Mouse (Mus musculus) forebrain, embryonic 16.5 days (tissue): ENCODE results near the gene Acot3. TPM values are rescaled to one million over a fixed set of nuclear protein-coding genes. Genes with fewer than 3 reads are reported as not detected.
A peak's percentile ranks its signal among the peaks of the same experiment; 100 is the strongest.
"Not testable (repeated sequence)": the region's sequence is repeated elsewhere in the genome, so short reads cannot be mapped to it uniquely, and the experiment has no call there.

Experiments
- ATAC-seq: fragments of 200-750 bp; cut with Nextera tagmentation; 2 replicates; pipeline ENCODE4 v1.8.0; 2017; ENCODE audit warnings: mild to moderate bottlenecking, moderate library complexity
- H3K27ac ChIP-seq: fragments of 300-500 bp; sonication (generic); 2 replicates; pipeline ENCODE4 v1.5.1; 2014; ENCODE audit warnings: low read length, control low read depth
- H3K27me3 ChIP-seq: fragments of 300-500 bp; sonication (generic); replicated peaks from 2 replicates; pipeline ENCODE4 v1.6.1; 2014; ENCODE audit warnings: low read length; ENCODE audit not compliant: control insufficient read depth, insufficient read depth
- H3K36me3 ChIP-seq: fragments of 300-500 bp; sonication (generic); 2 replicates; pipeline ENCODE4 v1.6.1; 2014; ENCODE audit not compliant: control insufficient read depth, insufficient read depth
- H3K4me1 ChIP-seq: fragments of 300-500 bp; sonication (generic); replicated peaks from 2 replicates; pipeline ENCODE4 v1.6.1; 2014; ENCODE audit warnings: low read length; ENCODE audit not compliant: control insufficient read depth, insufficient read depth
- H3K4me2 ChIP-seq: fragments of 300-500 bp; sonication (generic); 2 replicates; pipeline ENCODE4 v1.6.1; 2014; ENCODE audit warnings: mild to moderate bottlenecking, low read length, control low read depth
- H3K4me3 ChIP-seq: fragments of 300-500 bp; sonication (generic); replicated peaks from 2 replicates; pipeline ENCODE4 v1.5.1; 2014; ENCODE audit warnings: mild to moderate bottlenecking, low read length, control low read depth
- H3K9ac ChIP-seq: fragments of 300-500 bp; sonication (generic); replicated peaks from 2 replicates; pipeline ENCODE4 v1.6.1; 2014; ENCODE audit warnings: low read depth, low read length, control low read depth
- H3K9me3 ChIP-seq: fragments of 300-500 bp; sonication (generic); 2 replicates; pipeline ENCODE4 v1.6.1; 2016; ENCODE audit warnings: low read length; ENCODE audit not compliant: control insufficient read depth
- WGBS: fragments of 180-500 bp; shearing (Covaris S2); extraction: QIAGEN DNeasy Blood & Tissue Kit; methylation state at CpG from one replicate; pipeline ENCODE4 v1.1.7; 2014; 5-methylcytosine and 5-hydroxymethylcytosine counted together
- polyA plus RNA-seq: library from polyadenylated mRNA; unstranded; fragments of >200 nt; fragmentation: Nextera tagmentation; extraction: Ambion mirVana; gene quantifications from 2 replicates; pipeline ENCODE4 v1.2.1, GENCODE M21; 2015

Gene Acot3
- polyA plus RNA-seq, 1 experiment from 2014 or later, result 1.1 TPM

- no peaks in the 10 kb centered on the region for H3K36me3 ChIP-seq
- no peak overlapping the region for H3K4me2 ChIP-seq
- WGBS, result 32% methylated on average over 2 of the region's 2 CpGs
- ATAC-seq, result no peak
- no peaks in the 10 kb centered on the region for H3K4me1 ChIP-seq
- no peak overlapping the region for H3K4me3 ChIP-seq
- no peak overlapping the region for H3K9ac ChIP-seq
- H3K9me3 ChIP-seq, result no peaks in the 10 kb centered on the region
- H3K27ac ChIP-seq, result no peak overlapping the region
- H3K27me3 ChIP-seq, result no peaks in the 10 kb centered on the region
Observed at GRCm38 (mm10) chr12:84060946-84061345, 9.0 kb downstream of the Acot3 start.

- no peak overlapping the region for H3K9ac ChIP-seq
- H3K9me3 ChIP-seq, result no peaks in the 10 kb centered on the region
- H3K27me3 ChIP-seq, result no peaks in the 10 kb centered on the region
- H3K4me3 ChIP-seq, result no peak overlapping the region
- no peaks in the 10 kb centered on the region for H3K36me3 ChIP-seq
- no peaks in the 10 kb centered on the region for H3K4me1 ChIP-seq
- no peak for ATAC-seq
- no peak overlapping the region for H3K4me2 ChIP-seq
- no peak overlapping the region for H3K27ac ChIP-seq
- 95% methylated on average over 20 of the region's 20 CpGs for WGBS
Observed at GRCm38 (mm10) chr12:84062336-84062735, 10.4 kb downstream of the Acot3 start.

GRCm38 (mm10) chr12:84063228-84063627 is 11.3 kb downstream of the Acot3 start:
- H3K4me2 ChIP-seq, result no peak overlapping the region
- no peak overlapping the region for H3K9ac ChIP-seq
- no peak overlapping the region for H3K4me3 ChIP-seq
- H3K27ac ChIP-seq, result no peak overlapping the region
- H3K4me1 ChIP-seq, result no peaks in the 10 kb centered on the region
- no peak for ATAC-seq
- no peaks in the 10 kb centered on the region for H3K36me3 ChIP-seq
- WGBS, result 75% methylated on average over 5 of the region's 5 CpGs
- no peaks in the 10 kb centered on the region for H3K9me3 ChIP-seq
- peaks cover under 1% of the 10 kb centered on the region; the same call in 1 of the 2 replicates for H3K27me3 ChIP-seq

- 89% methylated on average over 2 of the region's 2 CpGs for WGBS
Observed at GRCm38 (mm10) chr12:84063833-84064232, 11.9 kb downstream of the Acot3 start.

GRCm38 (mm10) chr12:84064621-84065020 is 12.7 kb downstream of the Acot3 start:
- H3K36me3 ChIP-seq, result no peaks in the 10 kb centered on the region
- H3K4me1 ChIP-seq, result no peaks in the 10 kb centered on the region
- 74% methylated on average over 8 of the region's 8 CpGs for WGBS

More at GRCm38 (mm10) chr12:84063833-84064232, 11.9 kb downstream of the Acot3 start:
- Histone ChIP-seq H3K4me3 (no peak overlapping the region), H3K4me1 (no peaks in the 10 kb centered on the region), H3K9ac (no peak overlapping the region), H3K4me2 (no peak overlapping the region), H3K36me3 (no peaks in the 10 kb centered on the region), H3K27ac (no peak overlapping the region), H3K27me3 (peaks cover 6% of the 10 kb centered on the region), H3K9me3 (no peaks in the 10 kb centered on the region)
- ATAC-seq, result no peak

GRCm38 (mm10) chr12:84067752-84068151 is 15.8 kb downstream of the Acot3 start:
- Histone ChIP-seq H3K27me3 (peaks cover 11% of the 10 kb centered on the region), H3K9ac (no peak overlapping the region), H3K27ac (no peak overlapping the region), H3K9me3 (no peaks in the 10 kb centered on the region), H3K4me2 (no peak overlapping the region), H3K4me1 (no peaks in the 10 kb centered on the region), H3K4me3 (no peak overlapping the region), H3K36me3 (no peaks in the 10 kb centered on the region)
- no peak for ATAC-seq
- 86% methylated on average over 4 of the region's 4 CpGs for WGBS

More at GRCm38 (mm10) chr12:84064621-84065020, 12.7 kb downstream of the Acot3 start:
- Histone ChIP-seq H3K4me2 (no peak overlapping the region), H3K9ac (no peak overlapping the region), H3K27me3 (peaks cover 11% of the 10 kb centered on the region), H3K27ac (no peak overlapping the region), H3K4me3 (no peak overlapping the region), H3K9me3 (no peaks in the 10 kb centered on the region)
- no peak for ATAC-seq

- Histone ChIP-seq H3K36me3 (no peaks in the 10 kb centered on the region), H3K27me3 (peaks cover 11% of the 10 kb centered on the region), H3K9ac (no peak overlapping the region), H3K9me3 (no peaks in the 10 kb centered on the region), H3K4me1 (no peaks in the 10 kb centered on the region), H3K27ac (no peak overlapping the region), H3K4me2 (no peak overlapping the region), H3K4me3 (no peak overlapping the region)
- 50% methylated on average over 8 of the region's 8 CpGs for WGBS
- no peak for ATAC-seq
Observed at GRCm38 (mm10) chr12:84068296-84068695, 16.4 kb downstream of the Acot3 start.

GRCm38 (mm10) chr12:84068986-84069385 is 17.0 kb downstream of the Acot3 start, which contains the start of gene Acot5:
Acot5 (plus strand) TSS chr12:84069325.
- peak within 1 kb of the TSS; percentile 37; the same call in 1 of the 2 replicates for H3K9ac ChIP-seq
- peak within 1 kb of the TSS; percentile 59 for H3K4me2 ChIP-seq
- no peaks in the 10 kb centered on the region for H3K9me3 ChIP-seq
- 55% methylated on average over 9 of the region's 9 CpGs for WGBS
- ATAC-seq, result no peak
- no peaks in the 10 kb centered on the region for H3K36me3 ChIP-seq
- no peaks in the 10 kb centered on the region for H3K4me1 ChIP-seq
- H3K27ac ChIP-seq, result no peak within 1 kb of the TSS
- H3K4me3 ChIP-seq, result peak within 1 kb of the TSS; percentile 45
- peaks cover 11% of the 10 kb centered on the region for H3K27me3 ChIP-seq

GRCm38 (mm10) chr12:84069582-84069981 is 17.6 kb downstream of the Acot3 start:
- Histone ChIP-seq H3K4me3 (peak overlapping the region; percentile 45), H3K9ac (peak overlapping the region; percentile 37; the same call in 1 of the 2 replicates), H3K4me2 (peak overlapping the region; percentile 59), H3K27me3 (peaks cover 11% of the 10 kb centered on the region)
- H3K36me3 ChIP-seq, H3K9me3 ChIP-seq, ATAC-seq, H3K27ac ChIP-seq, H3K4me1 ChIP-seq: not testable (repeated sequence)
- 1% methylated on average over 43 of the region's 52 CpGs for WGBS

- WGBS, result 96% methylated on average over 2 of the region's 2 CpGs
Observed at GRCm38 (mm10) chr12:84071696-84072095, 19.8 kb downstream of the Acot3 start.

More at GRCm38 (mm10) chr12:84071696-84072095, 19.8 kb downstream of the Acot3 start:
- H3K9me3 ChIP-seq, result no peaks in the 10 kb centered on the region
- H3K27ac ChIP-seq, result no peak overlapping the region
- peaks cover 11% of the 10 kb centered on the region for H3K27me3 ChIP-seq
- ATAC-seq, result no peak
- no peak overlapping the region for H3K9ac ChIP-seq
- no peaks in the 10 kb centered on the region for H3K4me1 ChIP-seq
- H3K4me2 ChIP-seq, result no peak overlapping the region
- H3K36me3 ChIP-seq, result no peaks in the 10 kb centered on the region
- H3K4me3 ChIP-seq, result no peak overlapping the region
